Mouse (Mus musculus): Measurements from ENCODE around the gene St5. TPM values are rescaled to one million over a fixed set of nuclear protein-coding genes. Genes with fewer than 3 reads are reported as not detected.

Gene St5
- total and polyA plus RNA-seq, 3 experiments = 2.6 to 3.4 TPM; not detected in 1

DNA sequence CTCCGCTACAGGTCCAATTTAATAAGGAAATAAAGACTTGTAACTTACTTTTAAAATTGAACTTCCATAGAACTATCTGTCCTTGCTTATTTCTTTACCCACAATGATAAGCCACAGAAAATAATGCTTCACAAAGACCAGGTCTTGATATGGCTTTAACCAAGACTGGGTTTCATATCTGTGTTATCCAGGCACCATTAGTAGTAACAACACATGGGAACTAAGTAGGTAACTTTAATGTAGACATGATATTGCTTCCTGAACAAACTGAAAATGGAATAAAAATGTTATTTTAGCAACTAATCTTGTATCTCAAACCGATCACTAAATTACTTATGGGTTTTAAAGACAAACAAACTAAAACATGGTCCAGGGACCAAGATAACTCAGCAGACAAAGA, 44.1 kb downstream of the St5 start (continued):
- 0 out of 2 replicates have a peak, but pooled peaks have one; percentile 13 for TF ChIP-seq GATA1 (IDR thresholded peaks at IDR 0.05; ENCODE audit: low read depth, low read length)
- peak; percentile 33; the same call in 1 of the 2 replicates for TF ChIP-seq ETS1 (IDR thresholded peaks at IDR 0.05; ENCODE audit: low read depth, low read length)
- TF ChIP-seq TCF12 (IDR thresholded peaks at IDR 0.05; ENCODE audit: low read depth, low read length) = peak; percentile 47; the same call in 1 of the 2 replicates
- TF ChIP-seq MYC (IDR thresholded peaks at IDR 0.05; ENCODE audit: low read depth, low read length) = 0 out of 2 replicates have a peak, but pooled peaks have one; percentile 28
- no peak for TF ChIP-seq POLR2AphosphoS5 (IDR thresholded peaks at IDR 0.05; ENCODE audit: borderline replicate concordance, low read depth, low read length)
- no peak for TF ChIP-seq GABPA (IDR thresholded peaks at IDR 0.05; ENCODE audit: low read depth, low read length)
- no peak for TF ChIP-seq UBTF (IDR thresholded peaks at IDR 0.05; ENCODE audit: borderline replicate concordance, insufficient read depth, low read depth, low read length)
- TF ChIP-seq EP300 (IDR thresholded peaks at IDR 0.05; ENCODE audit: low read depth in 1 of 2, low read length in 2 of 2) = peak; percentile 56
- TF ChIP-seq HCFC1 (IDR thresholded peaks at IDR 0.05; ENCODE audit: low read depth, low read length) = no peak
- no peak for TF ChIP-seq ZKSCAN1 (IDR thresholded peaks at IDR 0.05; ENCODE audit: low read depth, low read length)
- no peak for TF ChIP-seq POLR2A (IDR thresholded peaks at IDR 0.05; ENCODE audit: control insufficient read depth in 1 of 2, insufficient read depth in 1 of 2, low read depth in 1 of 2, low read length in 2 of 2, poor library complexity in 1 of 2)
- no peak for TF ChIP-seq ELF1 (IDR thresholded peaks at IDR 0.05; ENCODE audit: low read depth, low read length)
- TF ChIP-seq MAZ (IDR thresholded peaks at IDR 0.05; ENCODE audit: low read depth, low read length) = no peak

DNA sequence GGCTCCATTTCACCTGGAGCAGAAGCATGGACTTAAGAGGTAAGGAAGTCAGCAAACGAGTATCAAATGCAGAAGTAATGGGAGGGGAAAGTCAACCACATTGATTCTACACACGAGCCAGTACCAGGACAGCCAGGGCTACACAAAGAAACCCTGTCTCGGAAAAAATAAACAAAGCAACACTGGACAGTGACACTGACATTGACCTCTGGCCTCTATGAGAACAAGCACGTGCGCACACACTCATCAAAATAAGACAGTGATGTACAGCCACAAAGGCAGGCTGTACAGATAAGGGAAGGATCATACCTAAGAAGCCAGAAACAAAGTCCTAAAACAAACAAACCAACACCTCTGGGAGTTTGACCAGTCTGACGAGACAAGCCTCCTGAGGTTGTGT, 45.5 kb downstream of the St5 start:
- no peak overlapping the region for H3K9ac ChIP-seq (ENCODE audit: control insufficient read depth, low read depth, low read length, poor library complexity, severe bottlenecking)
- no peaks in the 10 kb centered on the region for H3K27me3 ChIP-seq (ENCODE audit: control insufficient read depth in 1 of 2, insufficient read depth in 2 of 2, low read length in 2 of 2)
- peaks cover 0 to 8% of the 10 kb centered on the region in 2 experiments; a peak in 2 of 4 replicates for H3K4me1 ChIP-seq (ENCODE audit: control insufficient read depth in 1 of 2, insufficient read depth in 2 of 2, low read length in 2 of 2)
- H3K27ac ChIP-seq (ENCODE audit: control insufficient read depth, low read depth, low read length) = no peak overlapping the region
- H3K4me3 ChIP-seq (ENCODE audit: control insufficient read depth in 1 of 2, insufficient read depth in 1 of 2, low read depth in 2 of 2, low read length in 2 of 2) = no peak overlapping the region
- no peaks in the 10 kb centered on the region for H3K9me3 ChIP-seq (replicated peaks; ENCODE audit: insufficient read depth, low read length)
- no peak for DNase-seq (ENCODE audit: low read depth, low spot score)
- TF ChIP-seq CHD2 (IDR thresholded peaks at IDR 0.05; ENCODE audit: low read length) (no peak), MAFK (IDR thresholded peaks at IDR 0.05; ENCODE audit: borderline replicate concordance, low read depth, low read length) (no peak), POLR2A (IDR thresholded peaks at IDR 0.05; ENCODE audit: control insufficient read depth in 1 of 2, insufficient read depth in 1 of 2, low read depth in 1 of 2, low read length in 2 of 2, poor library complexity in 1 of 2) (no peak), MAZ (IDR thresholded peaks at IDR 0.05; ENCODE audit: low read depth, low read length) (no peak), TAL1 (IDR thresholded peaks at IDR 0.05; ENCODE audit: low read length) (no peak), MYB (IDR thresholded peaks at IDR 0.05; ENCODE audit: low read depth, low read length) (no peak), TCF12 (IDR thresholded peaks at IDR 0.05; ENCODE audit: low read depth, low read length) (no peak), ETS1 (IDR thresholded peaks at IDR 0.05; ENCODE audit: low read depth, low read length) (no peak)
- H3K36me3 ChIP-seq (ENCODE audit: control insufficient read depth in 1 of 2, insufficient read depth in 2 of 2, low read length in 2 of 2) = peaks cover 0 to 3% of the 10 kb centered on the region in 2 experiments; a peak in 2 of 4 replicates
- H3K79me2 ChIP-seq (ENCODE audit: control insufficient read depth, insufficient read depth, low read length, poor library complexity) = no peaks in the 10 kb centered on the region

DNA sequence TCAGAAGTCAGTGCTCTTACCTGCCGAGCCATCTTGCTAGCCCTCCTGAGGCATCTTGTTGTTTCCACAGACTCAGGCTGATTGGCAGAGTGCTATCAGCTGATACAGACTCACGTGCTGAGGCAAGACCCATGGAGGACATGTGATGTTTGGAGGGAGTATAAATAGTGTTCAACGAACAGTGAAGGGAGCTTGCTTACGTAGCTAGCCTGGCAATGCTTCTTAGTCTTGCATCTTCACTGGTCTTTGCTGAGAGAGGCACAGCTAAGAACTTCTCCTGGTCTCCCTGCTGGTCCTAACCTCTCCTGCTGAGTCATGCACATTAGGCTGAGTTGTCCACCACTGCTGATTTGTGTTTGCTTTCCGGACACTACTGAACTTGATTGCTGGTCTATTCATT, 48.5 kb downstream of the St5 start:
- Histone ChIP-seq H3K4me1 (ENCODE audit: control insufficient read depth in 1 of 2, insufficient read depth in 2 of 2, low read length in 2 of 2) (peaks cover 0 to 8% of the 10 kb centered on the region in 2 experiments; a peak in 2 of 4 replicates), H3K79me2 (ENCODE audit: control insufficient read depth, insufficient read depth, low read length, poor library complexity) (no peaks in the 10 kb centered on the region), H3K9me3 (replicated peaks; ENCODE audit: insufficient read depth, low read length) (no peaks in the 10 kb centered on the region), H3K9ac (ENCODE audit: control insufficient read depth, low read depth, low read length, poor library complexity, severe bottlenecking) (no peak overlapping the region), H3K27me3 (ENCODE audit: control insufficient read depth in 1 of 2, insufficient read depth in 2 of 2, low read length in 2 of 2) (no peaks in the 10 kb centered on the region), H3K27ac (ENCODE audit: control insufficient read depth, low read depth, low read length) (no peak overlapping the region), H3K4me3 (ENCODE audit: control insufficient read depth in 1 of 2, insufficient read depth in 1 of 2, low read depth in 2 of 2, low read length in 2 of 2) (no peak overlapping the region), H3K36me3 (ENCODE audit: control insufficient read depth in 1 of 2, insufficient read depth in 2 of 2, low read length in 2 of 2) (peaks cover 0 to 3% of the 10 kb centered on the region in 2 experiments; a peak in 2 of 4 replicates)
- no peak for DNase-seq (ENCODE audit: low read depth, low spot score)
- TF ChIP-seq CTCF (IDR thresholded peaks at IDR 0.05 in 2 of 3, conservative IDR thresholded peaks at IDR 0.05 in 1 of 3; ENCODE audit: control insufficient read depth in 1 of 3, insufficient read depth in 1 of 3, low read depth in 2 of 3, low read length in 3 of 3, poor library complexity in 1 of 3, severe bottlenecking in 1 of 3) (no peak), ELF1 (IDR thresholded peaks at IDR 0.05; ENCODE audit: low read depth, low read length) (no peak), RCOR1 (IDR thresholded peaks at IDR 0.05; ENCODE audit: low read depth, low read length) (no peak), GATA1 (IDR thresholded peaks at IDR 0.05; ENCODE audit: low read depth, low read length) (no peak), HCFC1 (IDR thresholded peaks at IDR 0.05; ENCODE audit: low read depth, low read length) (no peak), ZNF384 (IDR thresholded peaks at IDR 0.05; ENCODE audit: low read depth, low read length) (no peak), TCF12 (IDR thresholded peaks at IDR 0.05; ENCODE audit: low read depth, low read length) (no peak)
